Mouse (Mus musculus): ENCODE data around the gene Smyd3.

- TF ChIP-seq CTCF (IDR thresholded peaks at IDR 0.05; ENCODE audit: low read depth) (no peak), EP300 (optimal IDR thresholded peaks at IDR 0.05) (no peak)
These were observed 56.6 kb downstream of the Smyd3 start for GRCm38 (mm10) chr1:179461019-179461814.

Data from stomach, postnatal 0 days (tissue).